Mouse (Mus musculus) erythroid progenitor cell, adult 5-6 weeks (primary cell): ENCODE results near the gene Efl1. TPM values are rescaled to one million over a fixed set of nuclear protein-coding genes. Genes with fewer than 3 reads are reported as not detected.

Experiments used
- ATAC-seq: replicated peaks from 2 replicates; pipeline ENCODE4 v1.8.0; 2016; ENCODE audit warnings: moderate number of reproducible peaks, mild to moderate bottlenecking, moderate TSS enrichment, inconsistent platforms; ENCODE audit not compliant: poor library complexity, low FRiP score, severe bottlenecking
- total RNA-seq, 2 experiments: library from RNA; stranded (forward) in 1 of 2; stranded (reverse) in 1 of 2; fragments of 150-400 nt in 1 of 2; fragments of 186-747, 209-891 nt in 1 of 2; gene quantifications; 2 replicates each; pipeline versions ENCODE4 v1.2.3 to v1.2.4; 2015 to 2017; ENCODE audit warnings: low replicate concordance in 2 of 2

Efl1 gene
- 4.2 and 10.8 TPM in 2 replicates for total RNA-seq (2015; ENCODE audit: low replicate concordance)
- total RNA-seq (2017; ENCODE audit: low replicate concordance) = 3.4 and 4.4 TPM in 2 replicates

GRCm38 (mm10) chr7:82648353-82649080, at the start of gene Efl1, which contains the start of gene Saxo2:
Efl1 (plus strand) TSS chr7:82648614.
Saxo2 (minus strand) TSS chr7:82648528.
- peak; percentile 99 for ATAC-seq

- ATAC-seq = no peak
Observed at GRCm38 (mm10) chr7:82602008-82602407, 46.4 kb upstream of the Efl1 start.

- no peak for ATAC-seq
Observed at GRCm38 (mm10) chr7:82605425-82605824, 43.0 kb upstream of the Efl1 start.

GRCm38 (mm10) chr7:82609629-82610028, 38.8 kb upstream of the Efl1 start:
- ATAC-seq = no peak

- no peak for ATAC-seq
Observed at GRCm38 (mm10) chr7:82625342-82625741, 23.1 kb upstream of the Efl1 start.

- no peak for ATAC-seq
Observed at GRCm38 (mm10) chr7:82647183-82647582, 1.2 kb upstream of the Efl1 start.

- ATAC-seq = no peak
Observed at GRCm38 (mm10) chr7:82647909-82648308, 505 bp upstream of the Efl1 start.

GRCm38 (mm10) chr7:82649081-82649445, 649 bp downstream of the Efl1 start:
- no peak for ATAC-seq

GRCm38 (mm10) chr7:82664604-82665003, 16.2 kb downstream of the Efl1 start:
- no peak for ATAC-seq

GRCm38 (mm10) chr7:82676001-82676400, 27.6 kb downstream of the Efl1 start:
- ATAC-seq = no peak

- ATAC-seq = no peak
Observed at GRCm38 (mm10) chr7:82676834-82677233, 28.4 kb downstream of the Efl1 start.

- no peak for ATAC-seq
Observed at GRCm38 (mm10) chr7:82679901-82680300, 31.5 kb downstream of the Efl1 start.

- ATAC-seq = no peak
Observed at GRCm38 (mm10) chr7:82688736-82689135, 40.3 kb downstream of the Efl1 start.

- ATAC-seq = no peak
Observed at GRCm38 (mm10) chr7:82691021-82691738, 42.8 kb downstream of the Efl1 start.

GRCm38 (mm10) chr7:82697668-82698067, 49.3 kb downstream of the Efl1 start:
- no peak for ATAC-seq

GRCm38 (mm10) chr7:82698968-82699367, 50.6 kb downstream of the Efl1 start:
- ATAC-seq = no peak

GRCm38 (mm10) chr7:82702384-82703343, 54.2 kb downstream of the Efl1 start:
- ATAC-seq = no peak

- ATAC-seq = no peak
Observed at GRCm38 (mm10) chr7:82709172-82709571, 60.8 kb downstream of the Efl1 start.

- ATAC-seq = no peak
Observed at GRCm38 (mm10) chr7:82715210-82715911, 66.9 kb downstream of the Efl1 start.
